Mouse (Mus musculus): ENCODE measurements around the gene Ano7. TPM values are rescaled to one million over a fixed set of nuclear protein-coding genes. Genes with fewer than 3 reads are reported as not detected.

Ano7 gene
- polyA plus RNA-seq (2012; ENCODE audit: low replicate concordance) = 0.03 TPM in 1 of 2 replicates, not detected in the other

GRCm38 (mm10) chr1:93373665-93374064, at the start of gene Ano7:
TSS of gene Ano7 (plus strand) at chr1:93373930.

DNA sequence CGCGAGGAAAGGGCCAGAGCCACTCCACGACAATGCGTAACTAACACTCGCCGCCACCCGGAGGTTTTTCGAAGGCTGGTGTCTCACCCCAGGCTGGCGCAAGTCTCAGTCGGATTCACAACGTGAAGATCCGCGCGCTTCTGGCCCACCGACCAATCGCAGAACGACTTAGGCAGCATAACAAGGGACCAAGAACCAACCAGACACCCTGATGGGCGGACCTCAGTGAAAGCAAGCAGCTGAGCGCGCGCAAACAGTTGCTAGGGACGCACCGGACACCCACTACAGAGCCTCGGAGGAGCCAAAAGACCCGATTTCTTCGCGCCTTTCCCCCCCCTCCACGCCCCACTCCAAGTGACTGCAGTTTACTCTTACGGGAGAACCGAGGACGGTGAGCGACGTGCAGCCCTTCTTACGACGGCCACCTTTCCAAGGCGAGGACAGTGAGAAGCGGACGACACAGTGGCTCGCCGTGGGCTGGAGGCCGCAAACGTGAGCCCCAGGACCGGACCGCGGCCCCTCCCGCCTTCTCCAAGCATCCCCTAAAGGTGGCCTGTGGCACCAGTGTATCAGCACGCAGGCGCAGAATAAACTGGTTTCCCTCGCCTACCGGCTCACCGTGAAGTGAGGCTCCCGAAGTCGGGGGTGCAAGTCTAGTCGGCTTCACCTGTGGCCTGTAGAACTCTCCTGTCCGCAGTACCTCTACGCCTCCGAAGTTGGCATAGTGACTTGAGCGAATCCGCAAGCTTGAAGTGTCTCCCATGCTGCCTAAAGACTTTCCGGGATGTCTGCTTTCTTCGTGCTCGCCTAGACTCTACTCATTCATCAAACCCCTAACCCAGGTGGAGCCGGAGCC, 30.9 kb upstream of the Ano7 start, which contains the start of the genes Ppp1r7 and Pask:
TSS of gene Ppp1r7 (plus strand) at position 207 of the 856 bp plus-strand sequence.
TSS of gene Pask (minus strand) at position 835 of the 856 bp plus-strand sequence.

Other genes with a start within 250 kb of the Ano7 start
- not detected in 2 replicates for gene Agxt, start 238.7 kb upstream of the Ano7 start, polyA plus RNA-seq (2012; ENCODE audit: low replicate concordance)
- not detected in 2 replicates for gene 2310007B03Rik, start 213.0 kb upstream of the Ano7 start, polyA plus RNA-seq (2012; ENCODE audit: low replicate concordance)
- 0.02 TPM in 2 replicates for gene Crocc2, start 205.2 kb upstream of the Ano7 start, polyA plus RNA-seq (2012; ENCODE audit: low replicate concordance)
- 1.4 and 2.2 TPM in 2 replicates for gene Sned1, start 138.1 kb upstream of the Ano7 start, polyA plus RNA-seq (2012; ENCODE audit: low replicate concordance)
- gene Mterf4, start 68.0 kb upstream of the Ano7 start, polyA plus RNA-seq (2012; ENCODE audit: low replicate concordance) = 2.9 and 3.5 TPM in 2 replicates
- 1.9 and 9.2 TPM in 2 replicates for gene Ppp1r7, start 31.1 kb upstream of the Ano7 start, polyA plus RNA-seq (2012; ENCODE audit: low replicate concordance)
- 0.28 and 1.6 TPM in 2 replicates for gene Pask, start 30.4 kb upstream of the Ano7 start, polyA plus RNA-seq (2012; ENCODE audit: low replicate concordance)
- 15.7 and 20.3 TPM in 2 replicates for gene Hdlbp, start 104.9 kb downstream of the Ano7 start, polyA plus RNA-seq (2012; ENCODE audit: low replicate concordance)
- 0.74 and 1.1 TPM in 2 replicates for gene Farp2, start 138.1 kb downstream of the Ano7 start, polyA plus RNA-seq (2012; ENCODE audit: low replicate concordance)